Mouse (Mus musculus) lung, postnatal 0 days (tissue): ENCODE data around the gene Aff1.
A peak's percentile ranks its signal among the peaks of the same experiment; 100 is the strongest.

Experiments
- CTCF ChIP-seq: IDR thresholded peaks from 2 replicates; pipeline ENCODE4 v1.5.1; 2016; ENCODE audit warnings: antibody characterized with exemption, mild to moderate bottlenecking
- EP300 ChIP-seq: IDR thresholded peaks from 2 replicates; pipeline ENCODE4 v1.6.1; 2016; ENCODE audit warnings: antibody characterized with exemption, mild to moderate bottlenecking, control low read depth

- TF ChIP-seq CTCF (no peak), EP300 (peak; percentile 38)
Observed at GRCm38 (mm10) chr5:103814551-103815248, 122.5 kb downstream of the Aff1 start.
